Mouse (Mus musculus): ENCODE data around the gene Zfp69.

DNA sequence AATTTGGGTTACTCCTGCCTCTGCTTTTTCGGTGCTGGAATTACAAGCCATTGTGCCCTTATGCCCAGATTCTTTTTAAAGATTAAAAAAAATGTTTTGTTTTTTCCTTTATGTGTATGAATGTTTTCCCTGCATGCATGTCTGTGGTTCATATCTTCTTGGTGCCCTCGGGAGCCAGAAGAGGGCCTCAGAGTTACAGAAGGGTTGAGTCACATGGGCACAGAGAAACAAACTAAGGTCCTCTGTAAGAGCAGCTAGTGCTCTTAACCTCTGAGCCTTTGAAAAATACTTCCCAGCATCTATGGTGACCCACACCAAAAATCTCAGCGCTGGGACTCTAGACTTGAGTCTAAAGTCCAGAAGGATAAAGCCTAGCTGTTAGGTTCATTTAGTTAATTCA lies 26.1 kb downstream of the Zfp69 start:
- TF ChIP-seq CTCF (IDR thresholded peaks at IDR 0.05; ENCODE audit: low read depth, low read length) (no peak), GATA2 (IDR thresholded peaks at IDR 0.05; ENCODE audit: borderline replicate concordance, low read depth, low read length) (no peak)
